Mouse (Mus musculus) left cerebral cortex, postnatal 25 days (tissue): ENCODE data around the gene Tex46. TPM values are rescaled to one million over a fixed set of nuclear protein-coding genes. Genes with fewer than 3 reads are reported as not detected.

Source experiments
- DNase-seq, 2 experiments: peaks; one replicate each; pipeline ENCODE4 v3.0.0; 2022; ENCODE audit warnings: low spot score in 2 of 2, mixed read lengths in 1 of 2
- intact Hi-C: fragments of 180-260 bp; cut with DNase I; formaldehyde crosslinking; loops from one replicate; pipeline ENCODE4 v1.15.1; 2025
- total RNA-seq, 2 experiments: library from RNA; stranded (reverse); gene quantifications; 2 replicates each; pipeline ENCODE4 v1.2.3; 2021

The Tex46 gene
- total RNA-seq, 2 experiments from 2014 or later: not detected

DNA sequence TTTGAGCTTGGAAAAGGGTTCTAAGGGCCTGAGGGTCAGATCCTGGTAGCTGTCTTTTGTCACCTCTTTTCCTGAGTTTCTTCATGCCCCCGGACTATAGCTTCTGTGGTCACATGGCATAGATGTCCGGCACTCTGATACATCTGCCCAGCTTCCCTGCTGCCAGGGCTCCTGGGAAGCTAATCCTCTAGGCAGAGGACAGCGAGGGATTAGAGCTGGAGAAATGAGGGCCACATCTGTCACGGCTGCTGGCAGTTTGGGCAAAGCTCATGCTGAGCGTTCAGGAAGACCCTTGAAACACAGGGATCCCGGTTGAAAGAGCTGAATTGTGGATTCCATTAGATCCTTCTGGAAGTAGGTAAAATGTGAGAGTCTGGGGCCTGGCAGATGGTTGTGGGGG is 12.2 kb downstream of the Tex46 start, which contains the start of gene Lactbl1:
Gene Lactbl1 (plus strand): TSS at position 234 of the 400 bp plus-strand sequence.
- intact Hi-C loops: loop anchor here (5.0 kb wide), 2 partner anchors 250 to 365 kb away; no protein-coding TSS in a partner anchor
- no peak for DNase-seq

DNA sequence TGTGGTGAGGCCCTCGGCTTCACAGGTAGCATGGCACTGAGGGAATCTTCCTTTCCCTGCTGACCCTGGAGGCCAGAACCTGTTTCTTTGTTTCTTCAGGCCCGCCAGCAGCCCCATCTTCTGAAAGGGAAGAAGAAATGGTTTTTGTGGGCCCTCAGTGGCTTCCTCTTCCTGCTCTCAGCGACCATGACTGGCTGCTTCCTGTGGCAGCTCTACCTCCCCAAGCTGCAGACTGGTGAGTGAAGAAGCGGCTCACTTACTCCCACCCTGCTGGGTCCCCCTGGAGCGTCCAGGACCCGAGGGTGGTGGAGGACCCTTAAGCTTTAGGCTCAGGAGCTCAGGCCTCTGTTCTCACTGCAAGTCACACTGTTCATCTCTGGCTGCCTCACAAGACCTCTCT is 16.4 kb downstream of the Tex46 start:
- intact Hi-C loops: no loop called here
- DNase-seq: no peak

DNA sequence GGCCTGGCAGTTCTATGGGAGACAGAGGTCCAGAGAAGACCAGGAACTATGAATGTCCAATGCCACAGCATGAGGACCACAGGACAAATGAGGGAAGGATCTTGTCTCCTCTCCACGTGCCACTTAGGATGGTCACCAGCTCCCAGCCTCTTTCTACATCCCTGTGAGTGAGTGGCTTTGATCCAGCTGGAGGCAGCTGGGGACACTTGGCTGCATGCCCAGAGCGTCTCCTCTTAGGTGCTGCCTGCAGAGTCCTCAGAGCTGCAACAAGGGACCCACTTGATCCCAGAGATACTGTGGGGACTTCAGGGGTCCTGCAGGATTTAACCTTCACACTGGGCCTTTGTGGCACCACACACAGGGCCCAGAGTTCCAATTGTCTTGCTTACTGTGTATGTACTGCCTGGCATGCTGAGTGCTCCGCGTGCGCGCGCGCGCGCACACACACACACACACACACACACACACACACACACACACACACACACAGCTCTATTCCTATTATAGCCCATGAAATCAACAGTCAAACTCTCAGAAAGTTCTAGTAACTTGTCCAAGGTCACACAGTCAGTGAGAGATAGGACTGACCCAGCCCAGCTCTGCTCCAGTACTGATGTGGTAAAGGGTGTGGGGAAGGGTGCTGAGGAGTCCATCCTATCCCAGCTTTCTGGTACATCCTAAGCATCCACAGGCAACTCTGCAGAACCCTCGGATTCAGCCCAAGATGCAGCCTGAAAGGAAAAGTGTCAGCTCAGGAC is 21.2 kb downstream of the Tex46 start:
- DNase-seq: peak in 1 of 2 experiments; percentile 63
- intact Hi-C loops: no loop called here

DNA sequence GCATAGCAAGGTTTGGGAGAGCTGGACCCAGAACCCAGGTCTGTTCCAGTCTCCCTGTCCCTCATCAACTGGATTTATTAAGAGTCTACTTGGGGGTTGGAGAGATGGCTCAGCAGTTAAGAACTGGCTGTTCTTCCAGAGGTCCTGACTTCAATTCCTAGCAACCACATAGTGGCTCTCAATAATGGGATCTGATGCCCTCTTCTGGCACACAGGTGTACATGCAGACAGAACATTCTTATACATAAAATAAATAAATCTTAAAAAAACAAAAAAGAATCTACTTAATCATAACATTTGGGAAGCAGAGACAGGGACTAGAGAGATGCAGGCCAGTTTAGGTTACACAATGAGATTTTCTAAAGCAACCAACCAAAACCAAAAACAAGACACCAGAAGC is 25.8 kb downstream of the Tex46 start:
- no peak for DNase-seq
- intact Hi-C loops: no loop called here

DNA sequence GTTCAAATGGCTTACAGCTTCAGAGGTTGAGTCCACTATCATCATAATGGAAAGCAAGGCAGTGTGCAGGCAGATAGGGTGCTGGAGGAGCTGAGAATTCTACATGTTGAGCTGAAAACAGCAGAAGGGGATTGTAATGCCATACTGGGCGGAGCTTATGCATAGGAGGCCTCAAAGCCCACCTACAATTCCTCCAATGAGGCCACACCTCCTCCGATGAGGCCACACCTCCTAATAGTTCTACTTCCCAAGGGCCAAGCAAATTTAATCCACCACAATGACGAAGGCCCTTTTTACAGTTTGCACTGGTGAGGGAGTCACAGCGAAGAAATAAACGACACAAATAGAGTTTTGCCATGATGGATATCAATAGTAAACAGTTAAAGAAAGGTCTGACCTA is 26.3 kb downstream of the Tex46 start:
- no peak for DNase-seq
- intact Hi-C loops: no loop called here

DNA sequence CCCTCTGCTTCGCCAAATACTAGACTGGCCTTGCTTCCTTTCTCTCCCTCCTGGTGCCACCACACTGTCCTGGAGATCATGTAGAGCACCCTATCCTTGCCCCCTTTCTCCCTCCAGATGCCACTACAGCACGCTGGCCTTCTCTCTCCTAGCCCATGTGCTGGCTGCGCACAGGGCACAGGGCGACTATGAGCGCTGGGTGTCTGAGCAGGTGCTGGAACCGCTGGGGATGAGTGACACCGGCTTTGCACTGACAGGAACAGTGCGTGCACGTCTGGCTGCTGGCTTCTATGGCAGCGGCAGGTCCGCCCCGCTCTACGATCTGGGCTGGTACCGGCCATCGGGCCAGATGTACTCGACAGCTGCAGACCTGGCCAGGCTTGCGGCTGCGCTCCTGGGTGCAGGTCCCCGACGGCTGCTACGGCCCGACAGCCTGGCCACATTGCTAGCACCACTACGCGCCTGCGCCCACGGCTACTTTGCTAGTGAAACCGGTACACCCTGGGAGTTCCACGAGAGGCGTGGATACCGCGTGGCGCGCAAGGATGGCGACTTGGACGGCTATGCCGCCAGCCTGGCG is 26.8 kb downstream of the Tex46 start:
- intact Hi-C loops: no loop called here
- no peak for DNase-seq

DNA sequence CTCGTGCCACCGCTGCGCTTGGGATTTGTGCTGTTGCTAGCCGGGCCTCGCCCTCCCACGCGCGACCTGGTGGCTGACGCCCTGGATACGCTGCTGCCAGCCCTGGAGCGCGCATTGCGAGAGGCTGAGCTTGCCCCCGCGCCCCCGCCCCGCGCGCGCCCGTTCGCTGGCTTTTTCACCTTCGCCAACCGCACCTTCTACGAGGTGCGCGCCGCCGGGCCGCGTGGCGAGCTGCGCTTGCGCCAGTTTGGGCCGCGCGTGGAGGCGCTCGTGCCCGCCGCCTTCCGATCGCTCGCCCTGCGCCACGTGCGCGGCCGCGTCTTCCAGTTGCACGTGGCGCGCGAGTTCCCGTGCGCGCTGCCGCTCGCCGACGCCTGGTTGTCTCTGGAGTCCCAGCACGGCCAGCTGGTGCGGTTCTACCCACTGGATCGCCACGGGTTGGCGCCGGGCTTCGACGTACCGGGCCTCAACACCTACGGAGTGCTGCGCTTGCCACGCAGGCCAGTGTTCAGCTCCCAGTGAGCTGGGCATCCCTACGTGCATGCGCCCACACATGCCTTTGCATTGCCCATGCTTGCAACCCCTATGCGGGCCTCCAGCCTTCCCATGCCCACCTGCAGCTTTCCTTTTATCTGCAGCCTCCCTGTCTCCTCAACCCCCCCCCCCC is 27.5 kb downstream of the Tex46 start:
- peak; percentile 83 to 85 for DNase-seq
- intact Hi-C loops: no loop called here

DNA sequence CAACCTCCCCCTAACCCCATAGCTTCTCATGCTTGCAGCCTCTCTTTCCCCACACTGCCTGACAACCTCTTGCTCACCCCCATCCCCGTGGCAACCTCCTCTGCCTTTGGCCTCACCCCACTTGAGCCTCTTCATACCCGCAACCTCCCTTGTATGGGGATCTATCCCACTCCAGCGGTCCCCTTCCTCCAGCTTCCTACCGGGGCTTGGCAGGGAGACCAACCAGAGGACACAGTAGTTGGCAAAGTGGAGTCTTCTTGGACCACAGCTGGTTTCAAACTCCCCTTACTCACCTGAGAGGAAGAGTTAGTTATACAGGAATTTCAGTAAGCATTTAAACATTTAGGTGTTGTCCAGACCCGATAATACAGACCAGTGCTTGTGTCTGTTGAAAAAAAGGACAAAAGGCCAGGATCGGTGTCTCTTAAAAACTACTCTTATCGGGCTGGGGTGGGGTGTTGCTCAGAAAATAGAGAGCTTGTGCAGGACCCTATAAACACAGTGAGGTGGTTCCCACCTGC is 28.1 kb downstream of the Tex46 start:
- intact Hi-C loops: no loop called here
- DNase-seq: no peak

DNA sequence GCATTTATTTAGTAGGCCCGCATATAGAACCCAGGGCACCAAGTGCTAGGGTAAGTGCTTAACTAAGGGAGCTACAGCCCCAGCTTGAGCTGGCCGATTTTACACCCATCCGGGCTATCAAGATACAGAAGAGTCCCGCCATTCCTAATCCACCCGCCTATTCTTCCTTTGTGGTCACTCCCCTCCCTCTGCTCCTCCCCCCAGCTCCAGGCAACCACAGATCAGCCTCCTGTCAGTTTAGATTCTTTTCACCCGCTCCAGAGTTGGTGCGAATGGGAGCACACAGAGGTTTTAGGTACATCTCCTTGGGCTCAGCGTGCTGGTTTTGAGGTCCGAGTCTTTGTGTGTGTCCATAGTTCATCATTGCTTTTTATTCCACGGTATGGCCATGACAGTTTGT is 28.7 kb downstream of the Tex46 start:
- no peak for DNase-seq
- intact Hi-C loops: no loop called here

DNA sequence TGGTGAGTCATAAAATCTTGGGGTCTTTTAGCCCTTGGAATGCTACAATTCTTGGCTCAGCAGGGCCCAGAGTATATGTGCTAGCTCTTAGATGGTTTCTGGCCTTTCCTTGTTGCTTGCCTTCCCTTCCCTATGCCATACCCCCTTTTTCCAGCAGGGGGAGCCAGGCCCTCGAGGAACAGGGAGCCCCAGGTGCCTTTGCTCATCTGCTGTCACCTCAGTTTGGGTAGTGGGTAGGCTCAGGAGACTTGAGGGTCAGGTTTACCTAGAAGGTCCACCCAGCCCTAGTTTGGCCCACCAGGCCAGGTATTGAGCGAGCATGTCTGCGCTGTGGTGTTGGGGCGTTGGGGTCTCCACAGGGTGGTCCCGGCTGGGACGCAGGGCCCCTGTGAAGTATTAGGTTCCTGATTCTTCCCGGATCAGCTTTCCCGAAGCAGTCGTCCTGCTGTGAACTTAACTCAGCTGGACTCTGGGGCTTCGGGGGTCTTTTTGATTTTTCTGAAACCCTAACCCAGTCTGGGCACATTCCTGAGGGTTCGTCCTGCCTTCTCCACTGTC is 38.8 kb downstream of the Tex46 start:
- intact Hi-C loops: loop anchor here (1.0 to 5.0 kb wide), 2 partner anchors 226 to 423 kb away; no protein-coding TSS in a partner anchor
- DNase-seq: peak; percentile 84 to 91

DNA sequence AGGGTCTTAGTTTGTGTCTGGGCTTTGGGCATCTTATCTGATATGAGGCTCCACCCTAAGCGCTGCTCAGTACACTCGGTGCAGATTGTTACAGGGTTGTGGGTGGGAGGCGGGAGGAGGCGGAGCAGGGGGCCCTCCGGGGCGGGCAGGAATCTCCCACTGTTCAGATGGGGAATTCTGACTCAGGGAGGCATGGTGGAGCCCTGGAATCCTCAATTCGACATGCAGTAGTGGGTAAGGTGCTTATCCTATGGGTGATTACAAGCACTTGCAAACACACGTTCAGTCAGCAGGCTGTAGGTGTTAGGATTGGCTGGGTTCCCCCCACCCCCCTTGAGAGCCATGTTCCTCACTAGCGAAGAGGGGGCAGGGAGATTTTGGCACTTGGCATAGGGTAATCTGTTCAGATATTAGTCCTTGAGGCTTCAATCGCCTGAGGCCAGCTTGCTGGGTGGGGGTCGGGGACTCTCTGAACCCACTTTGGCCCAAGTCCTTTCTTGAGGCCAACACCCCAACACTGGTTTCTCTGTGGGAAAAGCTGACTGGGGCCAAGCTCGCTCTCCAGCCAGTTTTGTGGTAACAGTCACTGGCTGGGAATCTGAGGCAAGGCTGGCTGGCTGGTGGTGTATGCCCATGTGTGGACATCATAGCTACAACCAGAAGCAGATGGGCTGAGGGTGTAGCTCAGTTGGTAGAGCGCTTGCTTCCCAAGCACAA is 39.4 kb downstream of the Tex46 start:
- peak in 1 of 2 experiments; percentile 40 for DNase-seq
- intact Hi-C loops: loop anchor here (1.0 to 5.0 kb wide), 3 partner anchors 226 to 423 kb away; no protein-coding TSS in a partner anchor

DNA sequence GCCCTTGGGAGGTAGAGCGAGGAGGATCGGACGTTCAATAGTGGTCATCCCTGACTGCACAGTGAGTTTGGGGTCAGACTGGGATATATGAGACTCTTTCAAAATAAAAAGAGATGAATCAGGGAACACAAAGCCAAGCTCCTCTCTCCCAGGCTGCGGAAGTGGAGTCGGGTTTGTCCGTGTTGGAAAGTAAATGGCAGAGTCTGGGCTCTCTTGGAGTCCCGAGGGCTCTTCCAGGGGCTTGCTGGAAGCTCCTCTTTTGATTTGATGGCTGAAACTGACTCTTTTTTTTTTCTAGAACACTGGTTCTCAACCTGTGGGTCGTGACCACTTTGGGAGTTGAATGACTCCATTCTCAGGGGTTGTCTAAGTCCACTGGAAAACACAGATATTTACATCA is 40.0 kb downstream of the Tex46 start:
- intact Hi-C loops: loop anchor here (5.0 kb wide), 1 partner anchor 332 kb away; no protein-coding TSS in a partner anchor
- DNase-seq: no peak

DNA sequence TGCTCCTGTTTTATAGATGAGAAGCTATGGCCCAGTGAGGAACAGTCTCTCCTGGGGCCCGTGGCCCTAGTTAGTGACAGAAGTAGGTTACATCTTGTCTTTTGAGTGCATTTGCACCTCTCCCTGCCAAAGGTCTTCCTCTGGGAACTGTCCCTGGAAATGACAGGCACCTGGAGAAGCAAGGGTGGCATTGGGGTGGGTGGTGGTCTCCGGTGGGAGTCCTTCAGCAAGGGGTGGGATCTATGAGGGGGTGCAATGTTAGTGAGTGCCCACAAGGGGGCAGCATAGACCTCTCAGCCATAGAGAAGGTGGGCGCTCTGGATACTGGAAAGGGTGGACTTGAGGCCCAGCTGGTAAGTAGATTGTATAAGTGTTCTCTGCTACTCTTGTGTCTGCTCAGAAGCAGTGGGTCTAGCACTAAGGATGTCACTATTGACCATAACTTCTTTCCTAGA is 41.1 kb downstream of the Tex46 start:
- intact Hi-C loops: loop anchor here (5.0 kb wide), 1 partner anchor 331 kb away; no protein-coding TSS in a partner anchor
- peak in 1 of 2 experiments; percentile 45 for DNase-seq

DNA sequence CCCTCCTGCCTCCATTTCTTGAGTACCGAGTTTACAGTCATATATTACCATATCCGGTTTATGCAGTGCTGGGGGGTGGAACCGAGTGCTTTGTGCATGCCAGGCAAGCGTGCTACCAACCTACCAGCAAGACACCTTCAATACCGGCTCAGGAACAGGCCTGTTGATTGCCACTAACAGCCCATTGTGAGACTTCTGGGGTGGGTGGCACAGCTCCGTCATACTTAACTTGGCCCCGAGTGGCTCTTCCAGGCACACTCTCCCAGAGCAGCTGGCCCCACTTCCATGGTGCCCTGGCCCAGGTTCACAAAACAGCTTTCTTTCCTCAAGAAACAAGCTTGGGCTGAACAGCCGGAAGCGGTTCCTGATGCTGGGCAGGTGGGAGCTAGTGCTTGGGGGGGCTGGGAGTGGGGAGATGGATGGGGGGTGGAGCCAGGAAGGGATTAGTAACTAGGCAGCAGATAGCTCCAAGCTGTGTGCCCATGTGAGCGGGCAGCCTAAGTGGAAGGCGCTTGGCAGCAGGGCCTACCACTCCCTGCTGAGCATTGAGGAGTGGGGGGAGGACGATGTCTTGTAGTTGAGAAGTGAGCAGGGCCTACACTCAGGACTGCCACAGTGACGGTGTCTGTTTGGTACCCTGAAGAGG is 41.8 kb downstream of the Tex46 start:
- peak in 1 of 2 experiments; percentile 65 for DNase-seq
- intact Hi-C loops: loop anchor here (5.0 kb wide), 1 partner anchor 330 kb away; no protein-coding TSS in a partner anchor

DNA sequence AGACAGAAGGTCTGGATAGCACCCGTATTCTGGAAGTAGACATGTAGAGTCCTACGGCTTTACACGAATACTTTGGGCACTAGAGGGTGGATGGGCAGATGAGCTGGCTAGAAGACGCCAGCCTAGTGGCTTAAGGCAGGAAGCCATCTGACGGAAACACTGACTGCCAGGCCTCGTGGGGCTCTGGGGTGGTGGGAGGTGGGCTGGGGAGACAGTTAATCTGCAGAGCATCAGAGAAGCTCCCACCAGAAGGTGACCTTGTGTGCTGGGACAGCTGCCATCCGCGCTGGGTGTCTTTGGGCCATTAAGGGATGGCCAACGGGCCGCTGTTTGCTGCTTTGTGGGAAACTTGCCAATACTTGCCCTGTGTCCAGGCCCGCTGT is 42.3 kb downstream of the Tex46 start:
- intact Hi-C loops: loop anchor here (5.0 kb wide), 1 partner anchor 330 kb away; no protein-coding TSS in a partner anchor
- DNase-seq: no peak

DNA sequence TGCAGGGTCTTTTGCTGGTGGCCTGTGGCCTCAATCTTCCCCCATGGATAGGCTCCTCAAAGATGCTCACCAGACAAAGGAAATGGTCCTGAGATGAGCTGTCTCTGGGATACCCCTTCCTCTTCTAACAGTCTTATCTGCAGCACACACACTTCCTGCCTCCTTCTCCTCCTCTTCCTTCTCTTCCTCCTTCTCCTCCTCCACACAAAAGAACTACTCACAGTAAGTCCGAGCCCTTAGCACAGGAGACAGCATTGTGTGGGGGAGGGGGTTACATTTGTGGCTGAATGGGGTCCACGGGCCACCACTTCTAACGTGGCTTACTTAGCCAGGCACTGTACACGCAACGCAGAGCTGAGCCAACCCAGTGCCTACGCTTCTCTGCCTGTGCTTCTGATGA is 42.8 kb downstream of the Tex46 start:
- DNase-seq: no peak

DNA sequence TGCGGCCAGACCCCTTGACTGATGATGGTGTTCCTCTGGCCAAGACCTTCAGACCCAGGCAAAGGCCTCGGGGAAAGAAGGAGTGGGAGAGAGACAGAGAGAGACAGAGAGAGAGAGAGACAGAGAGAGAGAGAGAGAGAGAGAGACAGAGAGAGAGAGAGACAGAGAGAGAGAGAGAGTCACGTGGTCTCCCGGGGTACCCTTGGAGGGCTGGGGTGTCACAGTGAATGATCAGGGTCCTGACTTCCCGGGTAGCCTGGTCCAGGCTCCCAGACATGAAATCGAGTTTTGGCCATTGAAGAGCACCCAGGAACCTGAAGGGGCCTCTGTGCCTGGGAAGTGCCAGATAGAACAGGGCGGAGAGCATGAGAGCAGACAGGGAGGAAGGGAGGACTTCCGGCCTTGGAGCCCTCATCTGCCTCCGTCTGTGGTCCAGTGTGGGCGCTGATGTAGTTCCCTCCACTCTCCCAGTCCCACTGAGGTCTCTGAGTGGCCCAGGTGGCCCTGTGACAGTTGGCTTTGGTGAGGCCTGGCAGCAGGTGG is 43.5 kb downstream of the Tex46 start:
- intact Hi-C loops: loop anchor here (5.0 kb wide), 1 partner anchor 329 kb away; no protein-coding TSS in a partner anchor
- DNase-seq: no peak

More for the DNA sequence above, 42.8 kb downstream of the Tex46 start:
- intact Hi-C loops: loop anchor here (5.0 kb wide), 1 partner anchor 329 kb away; no protein-coding TSS in a partner anchor

DNA sequence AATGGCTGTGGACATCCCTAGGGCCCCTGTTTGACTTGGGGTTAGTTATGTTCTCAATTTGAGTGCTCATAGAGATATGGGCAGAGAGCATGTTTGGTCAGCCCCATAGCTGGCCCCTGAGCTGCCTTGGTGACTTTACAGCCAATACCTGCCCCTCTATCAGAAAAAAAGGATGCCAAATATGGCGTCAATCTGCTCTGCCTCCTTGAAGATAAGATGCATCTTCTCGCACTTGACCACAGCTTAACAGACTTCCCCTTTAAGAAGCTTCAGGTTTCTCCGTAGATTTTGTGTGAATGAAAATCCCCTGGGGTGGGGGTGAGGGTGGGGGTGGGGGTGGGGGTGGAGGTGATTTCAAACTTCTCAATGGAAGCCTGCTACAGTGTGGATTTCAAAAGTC is 47.7 kb downstream of the Tex46 start:
- intact Hi-C loops: no loop called here
- DNase-seq: no peak
